Mouse (Mus musculus) olfactory bulb, adult 2 months (tissue): ENCODE results near the gene Tex29. TPM values are rescaled to one million over a fixed set of nuclear protein-coding genes. Genes with fewer than 3 reads are reported as not detected.

ENCODE experiments used
- H3K27ac ChIP-seq: fragments of 200-500 bp; 2 replicates; pipeline ENCODE4 v1.5.1; 2012; ENCODE audit warnings: low read depth, low read length; ENCODE audit not compliant: insufficient read depth
- H3K4me1 ChIP-seq: fragments of 200-500 bp; 2 replicates; pipeline ENCODE4 v1.6.1; 2012; ENCODE audit warnings: low read length; ENCODE audit not compliant: control insufficient read depth, insufficient read depth
- H3K4me3 ChIP-seq: fragments of 200-500 bp; 2 replicates; pipeline ENCODE4 v1.5.1; 2012; ENCODE audit warnings: mild to moderate bottlenecking, low read depth, low read length, moderate library complexity; ENCODE audit not compliant: insufficient read depth
- CTCF ChIP-seq: fragments of 200-500 bp; IDR thresholded peaks from 2 replicates; pipeline ENCODE4 v1.5.1; 2012; ENCODE audit warnings: low read depth, mild to moderate bottlenecking, low read length, moderate library complexity; ENCODE audit not compliant: insufficient read depth
- POLR2A ChIP-seq: fragments of 200-500 bp; IDR thresholded peaks from 2 replicates; pipeline ENCODE4 v1.6.1; 2012; ENCODE audit warnings: mild to moderate bottlenecking, low read depth, low read length, moderate library complexity; ENCODE audit not compliant: insufficient read depth
- WGBS: fragments of 180-500 bp; shearing (Covaris S2); methylation state at CpG from one replicate; pipeline ENCODE4 v1.1.7; 2018; 5-methylcytosine and 5-hydroxymethylcytosine counted together
- polyA plus RNA-seq: library from polyadenylated mRNA; stranded (reverse); fragments of >200 nt; gene quantifications from 2 replicates; pipeline ENCODE4 v1.2.4, GENCODE M21; 2012; ENCODE audit warnings: low replicate concordance; ENCODE audit not compliant: missing spikeins, insufficient read depth, insufficient read length

Gene Tex29
- polyA plus RNA-seq, 1 experiment = not detected

GRCm38 (mm10) chr8:11889156-11890018 is 49.1 kb downstream of the Tex29 start:
- Histone ChIP-seq H3K4me3 (no peak overlapping the region), H3K4me1 (peaks cover 18% of the 10 kb centered on the region), H3K27ac (no peak overlapping the region)
- 50% methylated on average over 7 of the region's 7 CpGs for WGBS
- no peak for TF ChIP-seq POLR2A
- TF ChIP-seq CTCF = no peak

GRCm38 (mm10) chr8:11892756-11893155 is 52.5 kb downstream of the Tex29 start:
- TF ChIP-seq POLR2A = no peak
- no peak for TF ChIP-seq CTCF
- WGBS = 64% methylated on average over 2 of the region's 2 CpGs
- peaks cover 14% of the 10 kb centered on the region for H3K4me1 ChIP-seq
- H3K27ac ChIP-seq = no peak overlapping the region
- no peak overlapping the region for H3K4me3 ChIP-seq

GRCm38 (mm10) chr8:11896022-11896662 is 55.9 kb downstream of the Tex29 start:
- TF ChIP-seq POLR2A = no peak
- no peak for TF ChIP-seq CTCF
- Histone ChIP-seq H3K4me3 (no peak overlapping the region), H3K27ac (no peak overlapping the region), H3K4me1 (peaks cover 9% of the 10 kb centered on the region)
- WGBS = 42% methylated on average over 13 of the region's 13 CpGs

- TF ChIP-seq CTCF = no peak
- TF ChIP-seq POLR2A = no peak
Observed at GRCm38 (mm10) chr8:11896677-11897076, 56.4 kb downstream of the Tex29 start.

GRCm38 (mm10) chr8:11898814-11899213 is 58.5 kb downstream of the Tex29 start:
- no peak for TF ChIP-seq CTCF
- no peak for TF ChIP-seq POLR2A
- Histone ChIP-seq H3K4me1 (peaks cover 9% of the 10 kb centered on the region), H3K4me3 (no peak overlapping the region), H3K27ac (no peak overlapping the region)
- WGBS = 80% methylated on average over 1 of the region's 1 CpGs

More at GRCm38 (mm10) chr8:11896677-11897076, 56.4 kb downstream of the Tex29 start:
- Histone ChIP-seq H3K27ac (no peak overlapping the region), H3K4me3 (no peak overlapping the region), H3K4me1 (peaks cover 9% of the 10 kb centered on the region)
- WGBS = 56% methylated on average over 10 of the region's 10 CpGs

Other genes starting within 250 kb of the Tex29 start
- gene Ankrd10, start 204.7 kb upstream of the Tex29 start, polyA plus RNA-seq = not detected in 2 replicates
- gene 1700016D06Rik, start 139.4 kb upstream of the Tex29 start, polyA plus RNA-seq = not detected in 2 replicates
- 353 TPM in 1 of 2 replicates, not detected in the other for gene Arhgef7, start 112.8 kb upstream of the Tex29 start, polyA plus RNA-seq